Mouse (Mus musculus): ENCODE measurements around the gene Snx29. TPM values are rescaled to one million over a fixed set of nuclear protein-coding genes. Genes with fewer than 3 reads are reported as not detected.

The Snx29 gene
- polyA plus RNA-seq, 1 experiment: 8.4 TPM

DNA sequence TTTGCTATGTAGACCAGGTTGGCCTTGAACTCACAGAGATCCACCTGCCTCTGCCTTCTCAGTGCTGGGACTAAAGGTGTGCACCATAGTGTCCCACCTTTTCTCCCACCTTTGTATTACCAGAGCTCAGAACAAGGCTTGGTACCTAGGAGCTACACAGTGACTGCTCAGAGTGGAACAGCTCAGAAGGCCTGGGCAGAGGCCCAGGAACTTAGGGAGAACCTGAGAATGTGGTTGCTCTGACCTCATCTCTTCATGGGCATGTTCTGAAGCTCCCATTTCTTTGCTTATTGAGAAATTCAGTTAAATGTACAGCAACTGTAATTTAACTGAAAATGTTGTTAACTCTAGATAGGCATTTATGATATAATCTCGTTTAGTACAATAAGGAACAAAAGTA, 44.1 kb downstream of the Snx29 start:
- TF ChIP-seq POLR2A (IDR thresholded peaks at IDR 0.05; ENCODE audit: borderline replicate concordance, insufficient read depth, low read length): no peak
- TF ChIP-seq CTCF (IDR thresholded peaks at IDR 0.05; ENCODE audit: borderline replicate concordance, insufficient read depth, low read depth, low read length): no peak
- H3K4me3 ChIP-seq (replicated peaks; ENCODE audit: insufficient read depth, low read depth, low read length): no peak overlapping the region
- no peak for DNase-seq
- H3K27me3 ChIP-seq (ENCODE audit: control insufficient read depth, insufficient read depth, low read length): no peaks in the 10 kb centered on the region
- WGBS: 70% methylated on average over 1 of the region's 1 CpGs
- no peak overlapping the region for H3K27ac ChIP-seq (ENCODE audit: insufficient read depth, low read length)
- H3K4me1 ChIP-seq (ENCODE audit: control insufficient read depth, insufficient read depth, low read length): no peaks in the 10 kb centered on the region; the same call in 1 of the 2 replicates

DNA sequence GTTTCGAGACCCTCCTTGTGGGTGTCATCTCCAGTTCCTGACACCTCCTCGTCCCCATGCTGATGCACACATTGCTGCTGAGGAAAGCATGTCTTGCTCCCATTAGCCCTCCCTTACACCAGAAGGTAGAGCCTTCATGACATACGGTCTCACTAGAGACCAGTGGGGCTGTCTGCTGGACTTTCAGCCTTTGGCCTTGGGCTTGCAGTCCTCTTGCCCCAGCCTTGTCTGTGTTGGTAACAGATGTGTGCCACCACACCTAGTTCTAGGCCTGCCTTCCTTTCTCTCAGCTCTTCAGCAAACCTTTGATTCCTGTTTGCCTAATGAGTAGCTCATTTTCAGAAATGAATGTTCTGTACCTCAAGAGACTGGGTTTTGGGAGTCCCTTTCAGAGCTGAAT, 45.7 kb downstream of the Snx29 start:
- no peak for DNase-seq
- WGBS: 91% methylated on average over 3 of the region's 3 CpGs
- H3K4me3 ChIP-seq (replicated peaks; ENCODE audit: insufficient read depth, low read depth, low read length): no peak overlapping the region
- H3K27ac ChIP-seq (ENCODE audit: insufficient read depth, low read length): no peak overlapping the region
- H3K4me1 ChIP-seq (ENCODE audit: control insufficient read depth, insufficient read depth, low read length): no peaks in the 10 kb centered on the region; the same call in 1 of the 2 replicates
- no peaks in the 10 kb centered on the region for H3K27me3 ChIP-seq (ENCODE audit: control insufficient read depth, insufficient read depth, low read length)
- TF ChIP-seq CTCF (IDR thresholded peaks at IDR 0.05; ENCODE audit: borderline replicate concordance, insufficient read depth, low read depth, low read length) (no peak), POLR2A (IDR thresholded peaks at IDR 0.05; ENCODE audit: borderline replicate concordance, insufficient read depth, low read length) (no peak)

DNA sequence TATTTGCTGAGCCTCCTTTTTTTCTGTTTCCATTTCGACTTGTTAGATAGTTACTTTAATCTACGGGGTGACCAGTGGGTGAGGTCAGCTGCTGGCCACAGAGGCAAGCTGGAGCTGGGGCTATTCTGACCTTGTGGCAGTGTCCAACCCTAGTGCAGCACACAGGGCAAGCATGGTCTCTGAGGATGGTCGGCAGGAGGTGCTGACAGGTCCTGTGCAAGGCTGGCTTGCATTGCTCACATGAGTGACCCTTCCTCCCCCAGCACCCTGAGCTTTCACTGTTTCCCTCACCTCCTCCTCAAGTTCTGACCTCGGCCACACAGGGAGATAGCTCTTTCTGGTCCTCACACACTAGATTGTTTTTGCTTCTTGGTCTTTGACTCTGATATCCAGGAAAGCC, 46.5 kb downstream of the Snx29 start:
- no peak for DNase-seq
- TF ChIP-seq POLR2A (IDR thresholded peaks at IDR 0.05; ENCODE audit: borderline replicate concordance, insufficient read depth, low read length) (no peak), CTCF (IDR thresholded peaks at IDR 0.05; ENCODE audit: borderline replicate concordance, insufficient read depth, low read depth, low read length) (no peak)
- H3K27ac ChIP-seq (ENCODE audit: insufficient read depth, low read length): no peak overlapping the region

DNA sequence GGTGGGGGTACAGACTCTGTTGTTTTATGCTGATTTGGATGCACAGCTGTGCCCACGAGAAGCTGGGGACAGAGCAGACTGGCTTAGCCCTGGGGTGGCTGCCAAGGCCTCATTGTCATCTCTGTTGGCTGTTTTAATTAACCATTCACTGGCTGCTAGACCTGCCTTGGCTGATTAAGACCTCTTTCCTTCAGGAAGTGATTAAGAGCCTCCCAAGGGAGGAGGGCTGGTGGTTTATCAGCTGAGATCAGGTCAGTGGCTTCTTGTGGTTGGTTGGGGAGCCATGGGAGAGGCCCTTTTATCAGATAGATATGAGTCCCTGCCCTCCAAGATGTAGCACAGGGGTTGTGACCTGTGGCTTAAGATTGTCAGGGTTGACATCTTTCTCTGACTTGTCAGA, 46.9 kb downstream of the Snx29 start:
- Histone ChIP-seq H3K27me3 (ENCODE audit: control insufficient read depth, insufficient read depth, low read length) (no peaks in the 10 kb centered on the region), H3K4me3 (replicated peaks; ENCODE audit: insufficient read depth, low read depth, low read length) (no peak overlapping the region), H3K27ac (ENCODE audit: insufficient read depth, low read length) (no peak overlapping the region), H3K4me1 (ENCODE audit: control insufficient read depth, insufficient read depth, low read length) (no peaks in the 10 kb centered on the region; the same call in 1 of the 2 replicates)
- no peak for TF ChIP-seq POLR2A (IDR thresholded peaks at IDR 0.05; ENCODE audit: borderline replicate concordance, insufficient read depth, low read length)
- TF ChIP-seq CTCF (IDR thresholded peaks at IDR 0.05; ENCODE audit: borderline replicate concordance, insufficient read depth, low read depth, low read length): no peak
- 6% methylated on average over 1 of the region's 1 CpGs for WGBS
- DNase-seq: peak in 1 of 2 experiments; percentile 22

More for the DNA sequence above, 46.5 kb downstream of the Snx29 start:
- Histone ChIP-seq H3K4me3 (replicated peaks; ENCODE audit: insufficient read depth, low read depth, low read length) (no peak overlapping the region), H3K4me1 (ENCODE audit: control insufficient read depth, insufficient read depth, low read length) (no peaks in the 10 kb centered on the region; the same call in 1 of the 2 replicates), H3K27me3 (ENCODE audit: control insufficient read depth, insufficient read depth, low read length) (no peaks in the 10 kb centered on the region)
- 52% methylated on average over 4 of the region's 4 CpGs for WGBS

DNA sequence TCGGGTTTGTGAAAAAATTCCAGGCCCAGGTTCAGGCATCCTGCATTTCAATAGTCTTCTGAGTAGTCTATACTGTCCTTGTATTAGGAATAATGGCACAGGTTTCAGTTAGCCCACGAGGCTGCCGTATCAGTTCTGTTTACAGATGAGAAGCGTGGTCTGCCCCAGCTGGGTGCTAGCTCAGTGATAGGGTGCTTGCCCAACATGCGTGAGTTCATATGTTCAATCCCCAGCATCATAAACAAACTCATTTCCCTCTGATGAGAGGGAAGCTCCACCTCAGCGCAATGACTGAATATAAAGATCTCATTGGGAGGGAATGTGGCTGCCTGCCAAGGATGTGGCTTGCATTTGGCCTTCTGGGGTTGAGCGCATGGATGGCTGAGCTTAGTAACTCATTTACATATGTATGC, 47.4 kb downstream of the Snx29 start:
- no peak overlapping the region for H3K4me3 ChIP-seq (replicated peaks; ENCODE audit: insufficient read depth, low read depth, low read length)
- 61% methylated on average over 7 of the region's 7 CpGs for WGBS
- H3K27ac ChIP-seq (ENCODE audit: insufficient read depth, low read length): no peak overlapping the region
- TF ChIP-seq CTCF (IDR thresholded peaks at IDR 0.05; ENCODE audit: borderline replicate concordance, insufficient read depth, low read depth, low read length) (no peak), POLR2A (IDR thresholded peaks at IDR 0.05; ENCODE audit: borderline replicate concordance, insufficient read depth, low read length) (no peak)
- no peaks in the 10 kb centered on the region; the same call in 1 of the 2 replicates for H3K4me1 ChIP-seq (ENCODE audit: control insufficient read depth, insufficient read depth, low read length)
- H3K27me3 ChIP-seq (ENCODE audit: control insufficient read depth, insufficient read depth, low read length): no peaks in the 10 kb centered on the region
- DNase-seq: peak; percentile 27

DNA sequence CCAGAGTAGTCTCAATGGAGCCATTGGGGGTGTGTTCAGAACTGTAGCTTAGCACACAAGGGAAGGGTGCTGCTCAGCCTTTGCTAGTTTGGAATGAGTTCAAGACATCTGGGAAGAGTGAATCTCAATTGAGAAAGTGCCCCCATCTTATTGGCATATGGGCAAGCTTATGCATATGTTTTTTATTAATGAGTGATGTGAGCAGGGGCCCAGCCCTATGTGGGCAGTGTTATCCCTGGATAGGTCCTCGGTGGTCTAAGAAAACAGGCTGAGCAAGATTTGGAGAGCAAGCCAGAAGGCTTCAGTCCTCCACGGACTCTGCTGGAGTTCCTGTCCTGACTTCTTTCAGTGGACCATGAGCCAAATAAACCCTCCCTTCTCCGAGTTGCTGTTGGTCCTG, 56.6 kb downstream of the Snx29 start:
- WGBS: 18% methylated on average over 3 of the region's 3 CpGs
- H3K27ac ChIP-seq (ENCODE audit: insufficient read depth, low read length): no peak overlapping the region
- H3K27me3 ChIP-seq (ENCODE audit: control insufficient read depth, insufficient read depth, low read length): no peaks in the 10 kb centered on the region
- H3K4me3 ChIP-seq (replicated peaks; ENCODE audit: insufficient read depth, low read depth, low read length): no peak overlapping the region
- no peaks in the 10 kb centered on the region for H3K4me1 ChIP-seq (ENCODE audit: control insufficient read depth, insufficient read depth, low read length)
- no peak for DNase-seq
- no peak for TF ChIP-seq POLR2A (IDR thresholded peaks at IDR 0.05; ENCODE audit: borderline replicate concordance, insufficient read depth, low read length)
- TF ChIP-seq CTCF (IDR thresholded peaks at IDR 0.05; ENCODE audit: borderline replicate concordance, insufficient read depth, low read depth, low read length): no peak

DNA sequence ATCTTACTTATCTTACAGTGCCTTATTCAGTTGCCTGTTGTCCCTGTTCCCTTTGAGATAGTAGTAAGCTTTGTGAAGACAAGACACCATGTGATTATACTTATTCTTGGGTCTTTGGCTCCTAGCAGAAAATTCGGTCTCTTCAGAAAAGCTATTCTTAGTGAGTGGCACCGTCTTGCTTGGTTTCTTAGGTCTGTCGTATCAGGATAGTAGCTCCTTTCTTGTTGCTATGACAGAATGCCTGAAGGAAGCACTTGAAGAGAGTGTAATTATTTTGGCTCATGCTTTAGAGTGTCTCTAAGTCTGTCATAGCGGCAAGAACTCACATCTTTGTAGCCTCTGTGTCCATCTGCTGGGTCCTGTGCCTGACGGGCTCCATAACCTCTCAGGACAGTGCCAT, 57.3 kb downstream of the Snx29 start:
- no peak for TF ChIP-seq CTCF (IDR thresholded peaks at IDR 0.05; ENCODE audit: borderline replicate concordance, insufficient read depth, low read depth, low read length)
- TF ChIP-seq POLR2A (IDR thresholded peaks at IDR 0.05; ENCODE audit: borderline replicate concordance, insufficient read depth, low read length): no peak
- DNase-seq: no peak
- H3K27ac ChIP-seq (ENCODE audit: insufficient read depth, low read length): no peak overlapping the region
- 0 out of 2 replicates have a peak, but pooled peaks cover 3% of the 10 kb centered on the region for H3K4me1 ChIP-seq (ENCODE audit: control insufficient read depth, insufficient read depth, low read length)
- no peak overlapping the region for H3K4me3 ChIP-seq (replicated peaks; ENCODE audit: insufficient read depth, low read depth, low read length)
- no peaks in the 10 kb centered on the region for H3K27me3 ChIP-seq (ENCODE audit: control insufficient read depth, insufficient read depth, low read length)
- 84% methylated on average over 5 of the region's 5 CpGs for WGBS

DNA sequence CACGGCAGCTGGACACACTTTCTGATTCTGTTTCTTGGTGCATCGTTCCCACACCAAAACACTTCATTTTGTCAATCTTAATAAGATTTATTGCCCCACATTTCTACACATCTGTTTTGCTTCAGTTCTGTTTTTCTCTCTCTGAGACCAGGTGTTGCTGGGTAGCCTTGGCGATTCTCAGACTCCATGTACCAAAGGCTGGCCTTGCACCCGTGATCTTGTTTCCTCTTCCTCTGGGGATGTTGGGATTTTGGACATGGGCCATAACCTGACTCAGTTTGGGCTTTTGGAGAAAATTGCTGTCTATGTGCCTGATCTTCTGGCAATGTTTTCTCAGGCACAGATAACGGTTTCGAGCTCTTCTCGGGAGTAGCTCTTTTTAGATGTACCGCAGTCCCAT, 58.2 kb downstream of the Snx29 start:
- H3K4me3 ChIP-seq (replicated peaks; ENCODE audit: insufficient read depth, low read depth, low read length): no peak overlapping the region
- WGBS: 73% methylated on average over 8 of the region's 8 CpGs
- H3K4me1 ChIP-seq (ENCODE audit: control insufficient read depth, insufficient read depth, low read length): 0 out of 2 replicates have a peak, but pooled peaks cover 3% of the 10 kb centered on the region
- no peak for DNase-seq
- TF ChIP-seq POLR2A (IDR thresholded peaks at IDR 0.05; ENCODE audit: borderline replicate concordance, insufficient read depth, low read length): no peak
- no peak for TF ChIP-seq CTCF (IDR thresholded peaks at IDR 0.05; ENCODE audit: borderline replicate concordance, insufficient read depth, low read depth, low read length)
- no peaks in the 10 kb centered on the region for H3K27me3 ChIP-seq (ENCODE audit: control insufficient read depth, insufficient read depth, low read length)
- H3K27ac ChIP-seq (ENCODE audit: insufficient read depth, low read length): no peak overlapping the region
